Mouse (Mus musculus) lung, embryonic 14.5 days (tissue): ENCODE results near the gene Prkce. TPM values are rescaled to one million over a fixed set of nuclear protein-coding genes. Genes with fewer than 3 reads are reported as not detected.
A peak's percentile ranks its signal among the peaks of the same experiment; 100 is the strongest.

Experiments
- ATAC-seq: fragments of 200-750 bp; cut with Nextera tagmentation; 2 replicates; pipeline ENCODE4 v1.8.0; 2017; ENCODE audit warnings: mild to moderate bottlenecking, moderate TSS enrichment, moderate library complexity; ENCODE audit not compliant: insufficient read depth
- DNase-seq: peaks from one replicate; pipeline ENCODE4 v3.0.0-alpha.2; 2015
- H3K27ac ChIP-seq: fragments of 300-500 bp; sonication (generic); 2 replicates; pipeline ENCODE4 v1.5.1; 2014; ENCODE audit warnings: low read depth, mild to moderate bottlenecking, moderate library complexity
- H3K27me3 ChIP-seq: fragments of 300-500 bp; sonication (generic); 2 replicates; pipeline ENCODE4 v1.6.1; 2014; ENCODE audit warnings: low read length, control low read depth; ENCODE audit not compliant: insufficient read depth
- H3K36me3 ChIP-seq: fragments of 300-500 bp; sonication (generic); 2 replicates; pipeline ENCODE4 v1.6.1; 2014; ENCODE audit warnings: control low read depth; ENCODE audit not compliant: insufficient read depth
- H3K4me1 ChIP-seq: fragments of 300-500 bp; sonication (generic); 2 replicates; pipeline ENCODE4 v1.6.1; 2014; ENCODE audit warnings: antibody characterized with exemption, control low read depth; ENCODE audit not compliant: insufficient read depth
- H3K4me2 ChIP-seq: fragments of 300-500 bp; sonication (generic); 2 replicates; pipeline ENCODE4 v1.6.1; 2014; ENCODE audit warnings: mild to moderate bottlenecking
- H3K4me3 ChIP-seq: fragments of 300-500 bp; sonication (generic); 2 replicates; pipeline ENCODE4 v1.5.1; 2014; ENCODE audit warnings: low read depth, low read length
- H3K9ac ChIP-seq: fragments of 300-500 bp; sonication (generic); 2 replicates; pipeline ENCODE4 v1.6.1; 2014
- H3K9me3 ChIP-seq: fragments of 300-500 bp; sonication (generic); 2 replicates; pipeline ENCODE4 v1.6.1; 2016; ENCODE audit warnings: low read depth, low read length, control low read depth
- CTCF ChIP-seq: IDR thresholded peaks from 2 replicates; pipeline ENCODE4 v1.5.1; 2016; ENCODE audit warnings: antibody characterized with exemption, low read depth
- WGBS: fragments of 180-500 bp; shearing (Covaris S2); extraction: QIAGEN DNeasy Blood & Tissue Kit; methylation state at CpG from one replicate; pipeline ENCODE4 v1.1.7; 2014; 5-methylcytosine and 5-hydroxymethylcytosine counted together
- polyA plus RNA-seq: library from polyadenylated mRNA; unstranded; fragments of >200 nt; fragmentation: Nextera tagmentation; extraction: Ambion mirVana; gene quantifications from 2 replicates; pipeline ENCODE4 v1.2.1, GENCODE M21; 2014

Gene Prkce
- polyA plus RNA-seq, 1 experiment from 2014 or later: 10.1 TPM

- Histone ChIP-seq H3K27ac (no peak overlapping the region), H3K27me3 (no peaks in the 10 kb centered on the region), H3K36me3 (no peaks in the 10 kb centered on the region), H3K9ac (no peak overlapping the region), H3K4me2 (no peak overlapping the region), H3K4me3 (no peak overlapping the region), H3K9me3 (no peaks in the 10 kb centered on the region), H3K4me1 (peaks cover 12% of the 10 kb centered on the region; the same call in 1 of the 2 replicates)
- TF ChIP-seq CTCF: no peak
- ATAC-seq (no peak), DNase-seq (no peak)
- WGBS: 51% methylated on average over 8 of the region's 8 CpGs
These were observed 202.6 kb downstream of the Prkce start for GRCm38 (mm10) chr17:86370106-86370742.

- Histone ChIP-seq H3K27ac (no peak overlapping the region), H3K4me3 (no peak overlapping the region), H3K27me3 (no peaks in the 10 kb centered on the region), H3K9me3 (no peaks in the 10 kb centered on the region), H3K4me2 (no peak overlapping the region), H3K9ac (no peak overlapping the region), H3K36me3 (no peaks in the 10 kb centered on the region), H3K4me1 (peaks cover 12% of the 10 kb centered on the region; the same call in 1 of the 2 replicates)
- peak; percentile 65; the same call in 1 of the 2 replicates for ATAC-seq
- no peak for TF ChIP-seq CTCF
- 25% methylated on average over 4 of the region's 4 CpGs for WGBS
- peak; percentile 78 for DNase-seq
These were observed 203.5 kb downstream of the Prkce start for GRCm38 (mm10) chr17:86371101-86371561.

GRCm38 (mm10) chr17:86376389-86376788, 208.8 kb downstream of the Prkce start:
- no peak for ATAC-seq
- no peak overlapping the region for H3K9ac ChIP-seq
- H3K36me3 ChIP-seq: no peaks in the 10 kb centered on the region
- no peak for DNase-seq
- no peaks in the 10 kb centered on the region for H3K9me3 ChIP-seq
- 79% methylated on average over 6 of the region's 6 CpGs for WGBS
- no peak overlapping the region for H3K4me2 ChIP-seq
- H3K27me3 ChIP-seq: no peaks in the 10 kb centered on the region
- no peak overlapping the region for H3K27ac ChIP-seq
- TF ChIP-seq CTCF: no peak
- peaks cover 3% of the 10 kb centered on the region; the same call in 1 of the 2 replicates for H3K4me1 ChIP-seq
- H3K4me3 ChIP-seq: no peak overlapping the region

GRCm38 (mm10) chr17:86377863-86378262, 210.3 kb downstream of the Prkce start:
- no peak overlapping the region for H3K9ac ChIP-seq
- H3K27me3 ChIP-seq: no peaks in the 10 kb centered on the region
- whole genome bisulfite sequencing: 92% methylated on average over 9 of the region's 9 CpGs
- no peaks in the 10 kb centered on the region for H3K36me3 ChIP-seq
- no peak overlapping the region for H3K4me2 ChIP-seq
- no peak for TF ChIP-seq CTCF
- no peak overlapping the region for H3K27ac ChIP-seq
- H3K4me1 ChIP-seq: no peaks in the 10 kb centered on the region
- DNase-seq (no peak), ATAC-seq (no peak)
- H3K9me3 ChIP-seq: no peaks in the 10 kb centered on the region
- H3K4me3 ChIP-seq: no peak overlapping the region

- H3K9ac ChIP-seq: no peak overlapping the region
- no peak for TF ChIP-seq CTCF
- no peak overlapping the region for H3K27ac ChIP-seq
- ATAC-seq: no peak
- DNase-seq: no peak
- H3K27me3 ChIP-seq: no peaks in the 10 kb centered on the region
- H3K4me1 ChIP-seq: peaks cover 3% of the 10 kb centered on the region; the same call in 1 of the 2 replicates
- no peak overlapping the region for H3K4me3 ChIP-seq
- H3K4me2 ChIP-seq: no peak overlapping the region
- H3K9me3 ChIP-seq: no peaks in the 10 kb centered on the region
- H3K36me3 ChIP-seq: no peaks in the 10 kb centered on the region
- 75% methylated on average over 11 of the region's 11 CpGs for WGBS
These were observed 211.0 kb downstream of the Prkce start for GRCm38 (mm10) chr17:86378611-86379010.

- Histone ChIP-seq H3K27me3 (no peaks in the 10 kb centered on the region), H3K9me3 (no peaks in the 10 kb centered on the region), H3K9ac (no peak overlapping the region), H3K36me3 (no peaks in the 10 kb centered on the region), H3K4me2 (no peak overlapping the region), H3K4me3 (no peak overlapping the region), H3K27ac (no peak overlapping the region), H3K4me1 (peaks cover 8% of the 10 kb centered on the region; the same call in 1 of the 2 replicates)
- WGBS: 24% methylated on average over 17 of the region's 17 CpGs
- DNase-seq (no peak), ATAC-seq (no peak)
- no peak for TF ChIP-seq CTCF
These were observed 212.0 kb downstream of the Prkce start for GRCm38 (mm10) chr17:86379405-86380137.

- Histone ChIP-seq H3K9ac (no peak overlapping the region), H3K4me1 (peaks cover 8% of the 10 kb centered on the region; the same call in 1 of the 2 replicates), H3K27ac (no peak overlapping the region), H3K4me2 (no peak overlapping the region), H3K27me3 (no peaks in the 10 kb centered on the region), H3K4me3 (no peak overlapping the region), H3K9me3 (no peaks in the 10 kb centered on the region), H3K36me3 (no peaks in the 10 kb centered on the region)
- 89% methylated on average over 9 of the region's 9 CpGs for WGBS
- DNase-seq (no peak), ATAC-seq (no peak)
- no peak for TF ChIP-seq CTCF
These were observed 213.9 kb downstream of the Prkce start for GRCm38 (mm10) chr17:86381464-86381863.
